24 mouse cellular contexts compared by ENCODE assay signal in genomic region chr5:130129524-130129793, GRCm38 (mm10). TPM values are rescaled to one million over a fixed set of nuclear protein-coding genes. Genes with fewer than 3 reads are reported as not detected.
DNase-seq lines count a peak whose midpoint lies in the region; ATAC-seq and TF ChIP-seq lines count a peak whose summit lies in the region.
"Had no signal": no experiment of that assay in that cellular context is flagged by ENCODE, and none has a peak within 500 bp of the region (broad histone marks: within the 10 kb centered on the region; RNA-seq: fewer than 3 reads in every experiment).

No protein-coding gene starts in this region.

- TF ChIP-seq POLR2A in small intestine, adult 2 months (IDR thresholded peaks at IDR 0.05; ENCODE audit: low read depth, low read length) = no peak

- intact Hi-C loops in gastrocnemius, postnatal 14 days (cut with DNase I; ENCODE audit: low total_unique reads) = no loop called here

- no peaks in the 10 kb centered on the region for H3K4me1 ChIP-seq in small intestine, adult 2 months (ENCODE audit: control insufficient read depth, insufficient read depth, insufficient read length, low read length)
- no peaks in the 10 kb centered on the region for H3K4me1 ChIP-seq in intestine, postnatal 0 days (replicated peaks; ENCODE audit: control insufficient read depth, insufficient read depth, low read length)
- H3K4me1 ChIP-seq: hindbrain, embryonic 15.5 days had no signal

- H3K36me3 ChIP-seq in small intestine, adult 2 months (ENCODE audit: control insufficient read depth, insufficient read depth, low read length) = no peaks in the 10 kb centered on the region
- H3K36me3 ChIP-seq in intestine, postnatal 0 days (ENCODE audit: control insufficient read depth, insufficient read depth) = no peaks in the 10 kb centered on the region

- 72% methylated on average over 5 of the region's 5 CpGs for WGBS in small intestine, adult 2 months
- WGBS in intestine, postnatal 0 days = 86% methylated on average over 5 of the region's 5 CpGs

- ATAC-seq in frontal cortex, adult (ENCODE audit: low TSS enrichment) = peak; percentile 48; the same call in 1 of the 2 replicates
- peak; percentile 78 for ATAC-seq in granulocyte monocyte progenitor cell, adult 5-6 weeks (replicated peaks; ENCODE audit: poor library complexity, severe bottlenecking)
- no peak for ATAC-seq in intestine, postnatal 0 days
- ATAC-seq: Patski had no signal

- H3K27me3 ChIP-seq in small intestine, adult 2 months (ENCODE audit: control insufficient read depth, insufficient read depth, low read length) = no peaks in the 10 kb centered on the region
- H3K27me3 ChIP-seq in intestine, postnatal 0 days (replicated peaks; ENCODE audit: control insufficient read depth, insufficient read depth, low read length) = no peaks in the 10 kb centered on the region
- H3K27me3 ChIP-seq: hindbrain, embryonic 15.5 days; limb, embryonic 13.5 days; Patski had no signal

- TF ChIP-seq CTCF in small intestine, adult 2 months (IDR thresholded peaks at IDR 0.05; ENCODE audit: extremely low read depth, insufficient read length, insufficient replicate concordance, low read depth, low read length) = no peak
- TF ChIP-seq CTCF in intestine, postnatal 0 days (IDR thresholded peaks at IDR 0.05; ENCODE audit: low read depth) = no peak

- DNase-seq in frontal cortex, postnatal 25 days (ENCODE audit: low spot score in 2 of 2) = no peak
- peak; percentile 30 for DNase-seq in right cerebral cortex, adult 18-20 months
- DNase-seq in right cerebral cortex, postnatal 25 days = no peak
- DNase-seq in gastrocnemius, postnatal 14 days = no peak
- DNase-seq: adrenal gland, adult 8-10 months; B cell, adult 2 months; cerebellum, adult 11 months; cerebellum, postnatal 14 days; gastrocnemius, postnatal 25 days; heart, postnatal 14 days; kidney, adult 18-20 months; kidney, postnatal 25 days; layer of hippocampus, adult 9-11 months; right cerebral cortex, postnatal 4 days had no signal

- H3K27ac ChIP-seq in small intestine, adult 2 months (ENCODE audit: insufficient read depth, low read depth, low read length) = peak overlapping the region; percentile 71
- no peak overlapping the region for H3K27ac ChIP-seq in intestine, postnatal 0 days (ENCODE audit: low read depth, low read length)
- H3K27ac ChIP-seq: hindbrain, embryonic 15.5 days; liver, embryonic 14.5 days; macrophage; stomach, postnatal 0 days had no signal

- no peak overlapping the region for H3K4me2 ChIP-seq in intestine, postnatal 0 days (replicated peaks; ENCODE audit: low read depth)
- H3K4me2 ChIP-seq: hindbrain, embryonic 15.5 days; limb, embryonic 13.5 days had no signal

- no peak overlapping the region for H3K9ac ChIP-seq in intestine, postnatal 0 days (ENCODE audit: low read depth, low read length)
- H3K9ac ChIP-seq: hindbrain, embryonic 15.5 days; limb, embryonic 13.5 days; liver, embryonic 14.5 days had no signal

- H3K4me3 ChIP-seq in small intestine, adult 2 months (ENCODE audit: low read depth, low read length) = no peak overlapping the region
- H3K4me3 ChIP-seq in intestine, postnatal 0 days (ENCODE audit: low read depth, low read length) = no peak overlapping the region
- H3K4me3 ChIP-seq: hindbrain, embryonic 15.5 days; limb, embryonic 13.5 days had no signal

- H3K9me3 ChIP-seq in intestine, postnatal 0 days (ENCODE audit: control insufficient read depth) = no peaks in the 10 kb centered on the region
- H3K9me3 ChIP-seq: hindbrain, embryonic 15.5 days; limb, embryonic 13.5 days had no signal

RNA-seq across cellular contexts. Expression of gene Kctd7, which starts 15.2 kb away (rescaled TPM):
- 3.2 and 4.4 TPM in 2 replicates for total RNA-seq in granulocyte monocyte progenitor cell, adult 5-6 weeks (2014; fragmentation: Nextera tagmentation)
- total RNA-seq in granulocyte monocyte progenitor cell, adult 5-6 weeks (2017) = 3.6 and 4.1 TPM in 2 replicates
- 1.3 TPM in 2 replicates for polyA plus RNA-seq in small intestine, adult 2 months (2012; rRNA removed)
- 1 to 10 TPM; 1.7 to 3.1 TPM for total RNA-seq in gastrocnemius, postnatal 14 days (2021)
- polyA plus RNA-seq in intestine, postnatal 0 days (2015; fragmentation: Nextera tagmentation; extraction: Ambion mirVana) = 2.4 and 2.9 TPM in 2 replicates

RNA-seq across cellular contexts. Expression of gene Rabgef1, which starts 42.1 kb away (rescaled TPM):
- total RNA-seq in granulocyte monocyte progenitor cell, adult 5-6 weeks (2014; fragmentation: Nextera tagmentation) = 12.8 and 18.8 TPM in 2 replicates
- total RNA-seq in granulocyte monocyte progenitor cell, adult 5-6 weeks (2017) = 11.3 and 24.0 TPM in 2 replicates
- 7.6 and 11.5 TPM in 2 replicates for polyA plus RNA-seq in small intestine, adult 2 months (2012; rRNA removed)
- total RNA-seq in gastrocnemius, postnatal 14 days (2021) = 10 to 100 TPM; 46.4 to 46.9 TPM
- polyA plus RNA-seq in intestine, postnatal 0 days (2015; fragmentation: Nextera tagmentation; extraction: Ambion mirVana) = 21.1 and 21.9 TPM in 2 replicates

RNA-seq across cellular contexts. Expression of gene Tpst1, which starts 56.3 kb away (rescaled TPM):
- total RNA-seq in granulocyte monocyte progenitor cell, adult 5-6 weeks (2014; fragmentation: Nextera tagmentation) = 16.0 and 17.3 TPM in 2 replicates
- total RNA-seq in granulocyte monocyte progenitor cell, adult 5-6 weeks (2017) = 3.4 and 7.5 TPM in 2 replicates
- 4.4 and 4.8 TPM in 2 replicates for polyA plus RNA-seq in small intestine, adult 2 months (2012; rRNA removed)
- 10 to 100 TPM; 15.6 to 22.6 TPM for total RNA-seq in gastrocnemius, postnatal 14 days (2021)
- 28.7 and 29.3 TPM in 2 replicates for polyA plus RNA-seq in intestine, postnatal 0 days (2015; fragmentation: Nextera tagmentation; extraction: Ambion mirVana)
